Mouse (Mus musculus) cortical plate, adult 2 months (tissue): Measurements from ENCODE around the gene Psmc5.

Experiments used
- CTCF ChIP-seq: fragments of 200-500 bp; IDR thresholded peaks from 2 replicates; pipeline ENCODE4 v1.5.1; 2011; ENCODE audit warnings: mild to moderate bottlenecking, control low read depth, low read length; ENCODE audit not compliant: insufficient read depth; ENCODE audit errors: extremely low read depth
- POLR2A ChIP-seq: fragments of 200-500 bp; IDR thresholded peaks from 2 replicates; pipeline ENCODE4 v1.6.1; 2011; ENCODE audit warnings: mild to moderate bottlenecking, low read length, control low read depth; ENCODE audit not compliant: insufficient read depth; ENCODE audit errors: extremely low read depth

- no peak for TF ChIP-seq CTCF
- no peak for TF ChIP-seq POLR2A
These were observed 40.5 kb upstream of the Psmc5 start for GRCm38 (mm10) chr11:106215450-106215859.
